Mouse (Mus musculus) G1E (cell line): ENCODE measurements around the gene Akap13.

ENCODE experiments used
- CTCF ChIP-seq: IDR thresholded peaks from 2 replicates; pipeline ENCODE4 v1.5.1; 2012; ENCODE audit warnings: low read depth, low read length, inconsistent platforms, mixed read lengths
- GATA1 ChIP-seq: IDR thresholded peaks from 2 replicates; pipeline ENCODE4 v1.6.1; 2012; ENCODE audit warnings: borderline replicate concordance, low read length, inconsistent platforms, mixed read lengths
- GATA2 ChIP-seq: IDR thresholded peaks from 2 replicates; pipeline ENCODE4 v1.6.1; 2012; ENCODE audit warnings: low read depth, low read length, inconsistent platforms, borderline replicate concordance
- POLR2AphosphoS5 ChIP-seq: IDR thresholded peaks from 2 replicates; pipeline ENCODE4 v1.6.1; 2012; ENCODE audit warnings: low read depth, low read length, inconsistent platforms; ENCODE audit not compliant: insufficient replicate concordance
- TAL1 ChIP-seq: conservative IDR thresholded peaks from 2 replicates; pipeline ENCODE4 v1.6.1; 2012; ENCODE audit warnings: low read depth, low read length, inconsistent platforms, mixed read lengths

DNA sequence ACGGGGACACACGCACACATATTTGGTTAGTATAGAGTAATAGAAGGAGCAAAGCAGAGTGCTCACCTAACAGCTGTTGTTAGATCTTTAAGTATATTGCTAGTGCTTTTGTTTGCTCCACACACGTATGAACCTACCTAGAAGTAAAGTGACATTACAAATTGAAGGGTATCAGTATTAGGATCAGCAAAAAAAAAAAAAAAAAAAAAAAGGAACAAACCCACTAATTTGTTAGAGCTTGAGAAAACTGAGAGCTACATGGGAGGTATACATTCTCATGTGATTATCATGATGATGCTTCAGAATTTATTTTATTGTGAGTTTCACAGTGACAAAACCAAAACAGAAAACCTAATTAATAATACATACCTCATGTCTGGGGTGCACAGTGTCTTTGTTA, 114.9 kb downstream of the Akap13 start:
- TF ChIP-seq CTCF, result no peak
- no peak for TF ChIP-seq TAL1
- TF ChIP-seq GATA1, result no peak
- no peak for TF ChIP-seq GATA2
- TF ChIP-seq POLR2AphosphoS5, result no peak
